ENCODE assay signal across 10 mouse cellular contexts in genomic region chr9:86878716-86879115, GRCm38 (mm10). TPM values are rescaled to one million over a fixed set of nuclear protein-coding genes. Genes with fewer than 3 reads are reported as not detected.
DNase-seq lines count a peak whose midpoint lies in the region; ATAC-seq and TF ChIP-seq lines count a peak whose summit lies in the region.
"Had no signal": no experiment of that assay in that cellular context is flagged by ENCODE, and none has a peak within 500 bp of the region (broad histone marks: within the 10 kb centered on the region; RNA-seq: fewer than 3 reads in every experiment).

No protein-coding gene starts in this region.

- ATAC-seq in kidney, embryonic 16.5 days (ENCODE audit: low FRiP score, low TSS enrichment), result no peak
- no peak for ATAC-seq in embryonic facial prominence, embryonic 13.5 days (ENCODE audit: insufficient number of reproducible peaks, insufficient read depth, low FRiP score, low TSS enrichment, low read depth)
- ATAC-seq in forebrain, postnatal 0 days, result no peak
- no peak for ATAC-seq in midbrain, embryonic 14.5 days (ENCODE audit: low FRiP score, low TSS enrichment)

- peak overlapping the region; percentile 96 for H3K4me2 ChIP-seq in kidney, embryonic 16.5 days (replicated peaks; ENCODE audit: low read depth, low read length)
- peak overlapping the region; percentile 98 for H3K4me2 ChIP-seq in embryonic facial prominence, embryonic 13.5 days
- peak overlapping the region; percentile 81 for H3K4me2 ChIP-seq in forebrain, postnatal 0 days (ENCODE audit: low read depth)
- peak overlapping the region; percentile 76 for H3K4me2 ChIP-seq in midbrain, embryonic 14.5 days (ENCODE audit: low read length)

- no peak for TF ChIP-seq CTCF in forebrain, postnatal 0 days (IDR thresholded peaks at IDR 0.05; ENCODE audit: low read depth)

- H3K36me3 ChIP-seq in kidney, embryonic 16.5 days (ENCODE audit: insufficient read depth, low read length), result no peaks in the 10 kb centered on the region
- no peaks in the 10 kb centered on the region for H3K36me3 ChIP-seq in embryonic facial prominence, embryonic 13.5 days
- no peaks in the 10 kb centered on the region for H3K36me3 ChIP-seq in forebrain, postnatal 0 days (ENCODE audit: insufficient read depth)
- no peaks in the 10 kb centered on the region for H3K36me3 ChIP-seq in midbrain, embryonic 14.5 days (ENCODE audit: control insufficient read depth, insufficient read depth, low read length)

- no peaks in the 10 kb centered on the region for H3K9me3 ChIP-seq in kidney, embryonic 16.5 days (ENCODE audit: low read length)
- H3K9me3 ChIP-seq in embryonic facial prominence, embryonic 13.5 days, result no peaks in the 10 kb centered on the region
- no peaks in the 10 kb centered on the region for H3K9me3 ChIP-seq in forebrain, postnatal 0 days (ENCODE audit: low read length)
- no peaks in the 10 kb centered on the region for H3K9me3 ChIP-seq in midbrain, embryonic 14.5 days (ENCODE audit: control insufficient read depth, low read length)

- DNase-seq in kidney, postnatal 36 days, result no peak
- no peak for DNase-seq in forebrain, postnatal 0 days
- DNase-seq in midbrain, embryonic 14.5 days, result peak; percentile 25
- no peak for DNase-seq in spleen, adult 12 weeks (ENCODE audit: low spot score)
- no peak for DNase-seq in ovary, postnatal 14 days (ENCODE audit: low spot score)
- DNase-seq: lung, postnatal 10 days; thymus, postnatal 36 days had no signal

- WGBS in kidney, embryonic 16.5 days, result 31% methylated on average over 6 of the region's 6 CpGs
- 71% methylated on average over 6 of the region's 6 CpGs for WGBS in embryonic facial prominence, embryonic 13.5 days
- WGBS in forebrain, postnatal 0 days, result 52% methylated on average over 6 of the region's 6 CpGs
- WGBS in midbrain, embryonic 14.5 days, result 56% methylated on average over 6 of the region's 6 CpGs

- H3K27ac ChIP-seq in kidney, embryonic 16.5 days (ENCODE audit: low read length), result no peak overlapping the region
- no peak overlapping the region for H3K27ac ChIP-seq in embryonic facial prominence, embryonic 13.5 days
- H3K27ac ChIP-seq in forebrain, postnatal 0 days (ENCODE audit: low read depth, low read length), result no peak overlapping the region
- H3K27ac ChIP-seq in midbrain, embryonic 14.5 days (replicated peaks; ENCODE audit: low read depth, low read length), result peak overlapping the region; percentile 96

- no peak overlapping the region for H3K9ac ChIP-seq in kidney, embryonic 16.5 days (replicated peaks; ENCODE audit: low read length)
- H3K9ac ChIP-seq in embryonic facial prominence, embryonic 13.5 days, result no peak overlapping the region
- H3K9ac ChIP-seq in forebrain, postnatal 0 days, result peak overlapping the region; percentile 88
- H3K9ac ChIP-seq in midbrain, embryonic 14.5 days (replicated peaks; ENCODE audit: low read length), result peak overlapping the region; percentile 89

- H3K4me1 ChIP-seq in kidney, embryonic 16.5 days (ENCODE audit: insufficient read depth, low read length), result peaks cover 10% of the 10 kb centered on the region; the same call in 1 of the 2 replicates
- peaks cover 13% of the 10 kb centered on the region for H3K4me1 ChIP-seq in embryonic facial prominence, embryonic 13.5 days
- H3K4me1 ChIP-seq in forebrain, postnatal 0 days (ENCODE audit: insufficient read depth), result peaks cover 9% of the 10 kb centered on the region; the same call in 1 of the 2 replicates
- peaks cover 14% of the 10 kb centered on the region for H3K4me1 ChIP-seq in midbrain, embryonic 14.5 days (ENCODE audit: control insufficient read depth, insufficient read depth, low read length)

- H3K27me3 ChIP-seq in kidney, embryonic 16.5 days (ENCODE audit: insufficient read depth, low read length), result peaks cover 33% of the 10 kb centered on the region
- H3K27me3 ChIP-seq in embryonic facial prominence, embryonic 13.5 days, result peaks cover 48% of the 10 kb centered on the region
- no peaks in the 10 kb centered on the region for H3K27me3 ChIP-seq in forebrain, postnatal 0 days (ENCODE audit: insufficient read depth, low read length)
- H3K27me3 ChIP-seq in midbrain, embryonic 14.5 days (ENCODE audit: control insufficient read depth, insufficient read depth, low read length), result no peaks in the 10 kb centered on the region

- H3K4me3 ChIP-seq in kidney, embryonic 16.5 days (ENCODE audit: low read length), result peak overlapping the region; percentile 68
- H3K4me3 ChIP-seq in embryonic facial prominence, embryonic 13.5 days, result peak overlapping the region; percentile 72
- H3K4me3 ChIP-seq in forebrain, postnatal 0 days (ENCODE audit: low read depth, low read length), result peak overlapping the region; percentile 89
- H3K4me3 ChIP-seq in midbrain, embryonic 14.5 days (replicated peaks; ENCODE audit: low read depth, low read length), result peak overlapping the region; percentile 85

RNA-seq across cellular contexts. Expression of gene Snap91, which starts 1.7 kb away (rescaled TPM):
- polyA plus RNA-seq in kidney, embryonic 16.5 days (2015; fragmentation: Nextera tagmentation; extraction: Ambion mirVana), result 18.4 and 20.1 TPM in 2 replicates
- 3.8 and 5.3 TPM in 2 replicates for polyA plus RNA-seq in embryonic facial prominence, embryonic 13.5 days (2015; fragmentation: Nextera tagmentation; extraction: Ambion mirVana)
- total RNA-seq in forebrain, postnatal 0 days (2014; rRNA removed), result 136 and 166 TPM in 2 replicates
- polyA plus RNA-seq in forebrain, postnatal 0 days (2015; fragmentation: Nextera tagmentation; extraction: Ambion mirVana), result 103 and 140 TPM in 2 replicates
- 87.1 and 103 TPM in 2 replicates for polyA plus RNA-seq in midbrain, embryonic 14.5 days (2014; fragmentation: Nextera tagmentation; extraction: Ambion mirVana)
- total RNA-seq: MEL had no signal

Comparison
In these comparisons a context has a peak if more than half of its experiments do, and no peak if none do; other contexts are left out.
1. H3K9ac ChIP-seq: peak in forebrain, postnatal 0 days (single experiment) and midbrain, embryonic 14.5 days (single experiment); none in kidney, embryonic 16.5 days (single experiment) and embryonic facial prominence, embryonic 13.5 days (single experiment).
2. Peak in every context shown above with its lines, with median percentiles within 50 percentile points of each other: H3K4me2 ChIP-seq and H3K4me3 ChIP-seq.